Mouse (Mus musculus) G1E (cell line): ENCODE results near the gene Wwox. TPM values are rescaled to one million over a fixed set of nuclear protein-coding genes. Genes with fewer than 3 reads are reported as not detected.

Experiments
- ATAC-seq: 2 replicates; pipeline ENCODE4 v1.8.0; 2016; ENCODE audit warnings: mild to moderate bottlenecking; ENCODE audit not compliant: insufficient number of reproducible peaks, poor library complexity, low FRiP score, severe bottlenecking; ENCODE audit errors: extremely low read depth
- DNase-seq: peaks from one replicate; pipeline ENCODE4 v3.0.0; 2012; ENCODE audit warnings: low spot score
- H3K27me3 ChIP-seq: 2 replicates; pipeline ENCODE4 v1.6.1; 2012; ENCODE audit warnings: mild to moderate bottlenecking, low read length, inconsistent platforms; ENCODE audit not compliant: insufficient read depth
- H3K36me3 ChIP-seq: replicated peaks from 2 replicates; pipeline ENCODE3; 2012; ENCODE audit warnings: mild to moderate bottlenecking, inconsistent platforms
- H3K4me1 ChIP-seq: 2 replicates; pipeline ENCODE4 v1.6.1; 2012; ENCODE audit warnings: low read depth, low read length, inconsistent platforms, mixed read lengths; ENCODE audit not compliant: insufficient read depth
- H3K4me3 ChIP-seq: 2 replicates; pipeline ENCODE4 v1.5.1; 2012; ENCODE audit warnings: low read depth, mild to moderate bottlenecking, inconsistent platforms, low read length, moderate library complexity, mixed read lengths
- H3K9me3 ChIP-seq: replicated peaks from 2 replicates; pipeline ENCODE4 v1.6.1; 2012; ENCODE audit warnings: inconsistent platforms
- CTCF ChIP-seq: IDR thresholded peaks from 2 replicates; pipeline ENCODE4 v1.5.1; 2012; ENCODE audit warnings: low read depth, low read length, inconsistent platforms, mixed read lengths
- GATA1 ChIP-seq: IDR thresholded peaks from 2 replicates; pipeline ENCODE4 v1.6.1; 2012; ENCODE audit warnings: borderline replicate concordance, low read length, inconsistent platforms, mixed read lengths
- GATA2 ChIP-seq: IDR thresholded peaks from 2 replicates; pipeline ENCODE4 v1.6.1; 2012; ENCODE audit warnings: low read depth, low read length, inconsistent platforms, borderline replicate concordance
- POLR2AphosphoS5 ChIP-seq: IDR thresholded peaks from 2 replicates; pipeline ENCODE4 v1.6.1; 2012; ENCODE audit warnings: low read depth, low read length, inconsistent platforms; ENCODE audit not compliant: insufficient replicate concordance
- TAL1 ChIP-seq: conservative IDR thresholded peaks from 2 replicates; pipeline ENCODE4 v1.6.1; 2012; ENCODE audit warnings: low read depth, low read length, inconsistent platforms, mixed read lengths
- polyA plus RNA-seq: library from polyadenylated mRNA; stranded (reverse); fragments of >175 nt; gene quantifications from 2 replicates; pipeline ENCODE4 v1.2.3, GENCODE M21; 2012
- total RNA-seq, 2 experiments: library from RNA; stranded (forward) in 1 of 2; stranded (reverse) in 1 of 2; fragments of 200-1000 nt in 1 of 2; fragments of >200 nt in 1 of 2; fragmentation: Nextera tagmentation in 1 of 2; gene quantifications; 2 replicates each; pipeline ENCODE4 v1.2.3; 2014 to 2017

Wwox gene
- total and polyA plus RNA-seq, 3 experiments, result 5.8 to 33.9 (median 7.2) TPM

- no peaks in the 10 kb centered on the region for H3K4me1 ChIP-seq
- no peaks in the 10 kb centered on the region for H3K27me3 ChIP-seq
- no peak for ATAC-seq
- no peak for DNase-seq
- H3K4me3 ChIP-seq, result no peak overlapping the region
- no peaks in the 10 kb centered on the region for H3K36me3 ChIP-seq
- TF ChIP-seq GATA2, result no peak
- TF ChIP-seq CTCF, result no peak
- TF ChIP-seq TAL1, result no peak
- TF ChIP-seq GATA1, result no peak
- TF ChIP-seq POLR2AphosphoS5, result no peak
- peaks cover 73% of the 10 kb centered on the region for H3K9me3 ChIP-seq
Observed at GRCm38 (mm10) chr8:114888388-114888787, 448.9 kb downstream of the Wwox start.

- Histone ChIP-seq H3K27me3 (no peaks in the 10 kb centered on the region), H3K4me1 (no peaks in the 10 kb centered on the region), H3K9me3 (peaks cover 73% of the 10 kb centered on the region), H3K36me3 (no peaks in the 10 kb centered on the region), H3K4me3 (no peak overlapping the region)
- no peak for TF ChIP-seq TAL1
- TF ChIP-seq GATA1, result no peak
- TF ChIP-seq GATA2, result no peak
- no peak for TF ChIP-seq POLR2AphosphoS5
- TF ChIP-seq CTCF, result no peak
- DNase-seq (no peak), ATAC-seq (no peak)
Observed at GRCm38 (mm10) chr8:114889578-114890374, 450.3 kb downstream of the Wwox start.

GRCm38 (mm10) chr8:114890478-114890877 is 451.0 kb downstream of the Wwox start:
- no peak for DNase-seq

GRCm38 (mm10) chr8:114891252-114891651 is 451.8 kb downstream of the Wwox start:
- ATAC-seq (no peak), DNase-seq (no peak)
- H3K36me3 ChIP-seq, result no peaks in the 10 kb centered on the region
- no peaks in the 10 kb centered on the region for H3K4me1 ChIP-seq
- no peak for TF ChIP-seq TAL1
- TF ChIP-seq GATA2, result no peak
- peaks cover 70% of the 10 kb centered on the region for H3K9me3 ChIP-seq
- H3K4me3 ChIP-seq, result no peak overlapping the region
- no peaks in the 10 kb centered on the region for H3K27me3 ChIP-seq

More at GRCm38 (mm10) chr8:114890478-114890877, 451.0 kb downstream of the Wwox start:
- Histone ChIP-seq H3K9me3 (peaks cover 73% of the 10 kb centered on the region), H3K36me3 (no peaks in the 10 kb centered on the region), H3K4me1 (no peaks in the 10 kb centered on the region), H3K27me3 (no peaks in the 10 kb centered on the region), H3K4me3 (no peak overlapping the region)
- TF ChIP-seq GATA2 (no peak), POLR2AphosphoS5 (no peak), CTCF (no peak), GATA1 (no peak), TAL1 (no peak)
- no peak for ATAC-seq

GRCm38 (mm10) chr8:114897432-114897831 is 458.0 kb downstream of the Wwox start:
- no peak for TF ChIP-seq TAL1
- TF ChIP-seq CTCF, result no peak
- no peak for TF ChIP-seq GATA2
- no peak for TF ChIP-seq GATA1
- TF ChIP-seq POLR2AphosphoS5, result no peak
- H3K27me3 ChIP-seq, result no peaks in the 10 kb centered on the region
- ATAC-seq, result no peak
- no peaks in the 10 kb centered on the region for H3K36me3 ChIP-seq
- H3K4me1 ChIP-seq, result no peaks in the 10 kb centered on the region
- peaks cover 71% of the 10 kb centered on the region for H3K9me3 ChIP-seq
- no peak for DNase-seq
- H3K4me3 ChIP-seq, result no peak overlapping the region

- Histone ChIP-seq H3K9me3 (peaks cover 68% of the 10 kb centered on the region), H3K27me3 (no peaks in the 10 kb centered on the region), H3K4me3 (no peak overlapping the region), H3K36me3 (no peaks in the 10 kb centered on the region), H3K4me1 (no peaks in the 10 kb centered on the region)
- no peak for ATAC-seq
- TF ChIP-seq POLR2AphosphoS5 (no peak), CTCF (no peak), GATA1 (no peak), GATA2 (no peak), TAL1 (no peak)
- no peak for DNase-seq
Observed at GRCm38 (mm10) chr8:114899157-114899556, 459.7 kb downstream of the Wwox start.

GRCm38 (mm10) chr8:114902584-114902983 is 463.1 kb downstream of the Wwox start:
- ATAC-seq (no peak), DNase-seq (no peak)
- Histone ChIP-seq H3K4me1 (no peaks in the 10 kb centered on the region), H3K4me3 (no peak overlapping the region), H3K36me3 (no peaks in the 10 kb centered on the region), H3K9me3 (peaks cover 66% of the 10 kb centered on the region), H3K27me3 (no peaks in the 10 kb centered on the region)
- TF ChIP-seq TAL1, result no peak
